Mouse (Mus musculus) heart, adult 18-20 months (tissue): ENCODE results near the gene Smad5. TPM values are rescaled to one million over a fixed set of nuclear protein-coding genes. Genes with fewer than 3 reads are reported as not detected.

Source experiments
- DNase-seq, 2 experiments: peaks; one replicate each; pipeline ENCODE4 v3.0.0; 2021 to 2022; ENCODE audit warnings: mixed read lengths in 1 of 2
- total RNA-seq, 2 experiments: library from RNA; stranded (reverse); gene quantifications; 2 replicates each; pipeline ENCODE4 v1.2.3; 2021

Smad5 gene
- total RNA-seq, 2 experiments from 2014 or later, result 26.6 to 26.9 TPM

- DNase-seq, result no peak
These were observed 886 bp upstream of the Smad5 start for GRCm38 (mm10) chr13:56701924-56702323.

GRCm38 (mm10) chr13:56703222-56703870 lies 536 bp downstream of the Smad5 start:
- peak; percentile 80 to 84 for DNase-seq

GRCm38 (mm10) chr13:56703871-56704321 lies 1.1 kb downstream of the Smad5 start:
- DNase-seq, result peak in 1 of 2 experiments; percentile 49

- no peak for DNase-seq
These were observed 1.8 kb downstream of the Smad5 start for GRCm38 (mm10) chr13:56704596-56704995.

GRCm38 (mm10) chr13:56707111-56707510 lies 4.3 kb downstream of the Smad5 start:
- no peak for DNase-seq

GRCm38 (mm10) chr13:56707606-56708005 lies 4.8 kb downstream of the Smad5 start:
- DNase-seq, result peak in 1 of 2 experiments; percentile 20

- DNase-seq, result no peak
These were observed 7.8 kb downstream of the Smad5 start for GRCm38 (mm10) chr13:56710620-56711019.

- no peak for DNase-seq
These were observed 9.4 kb downstream of the Smad5 start for GRCm38 (mm10) chr13:56712221-56712620.

- no peak for DNase-seq
These were observed 23.7 kb downstream of the Smad5 start for GRCm38 (mm10) chr13:56726551-56726950.

- no peak for DNase-seq
These were observed 26.2 kb downstream of the Smad5 start for GRCm38 (mm10) chr13:56729046-56729445.

GRCm38 (mm10) chr13:56734617-56735016 lies 31.8 kb downstream of the Smad5 start:
- DNase-seq, result no peak

GRCm38 (mm10) chr13:56735212-56735875 lies 32.5 kb downstream of the Smad5 start:
- DNase-seq, result peak; percentile 34 to 55

GRCm38 (mm10) chr13:56739556-56739955 lies 36.7 kb downstream of the Smad5 start:
- no peak for DNase-seq

- DNase-seq, result no peak
These were observed 37.7 kb downstream of the Smad5 start for GRCm38 (mm10) chr13:56740496-56740895.

GRCm38 (mm10) chr13:56741691-56742090 lies 38.9 kb downstream of the Smad5 start:
- DNase-seq, result no peak

- no peak for DNase-seq
These were observed 39.6 kb downstream of the Smad5 start for GRCm38 (mm10) chr13:56742325-56742901.

- no peak for DNase-seq
These were observed 44.1 kb downstream of the Smad5 start for GRCm38 (mm10) chr13:56746739-56747532.

- DNase-seq, result no peak
These were observed 44.7 kb downstream of the Smad5 start for GRCm38 (mm10) chr13:56747554-56747953.

- no peak for DNase-seq
These were observed 46.6 kb downstream of the Smad5 start for GRCm38 (mm10) chr13:56749377-56749776.

- DNase-seq, result no peak
These were observed 49.0 kb downstream of the Smad5 start for GRCm38 (mm10) chr13:56751774-56752173.

GRCm38 (mm10) chr13:56752474-56753191 lies 49.8 kb downstream of the Smad5 start:
- no peak for DNase-seq
